Mouse (Mus musculus): ENCODE data around the gene Endov. TPM values are rescaled to one million over a fixed set of nuclear protein-coding genes. Genes with fewer than 3 reads are reported as not detected.

The Endov gene
- polyA plus RNA-seq, 1 experiment from 2014 or later, result 24.9 TPM

DNA sequence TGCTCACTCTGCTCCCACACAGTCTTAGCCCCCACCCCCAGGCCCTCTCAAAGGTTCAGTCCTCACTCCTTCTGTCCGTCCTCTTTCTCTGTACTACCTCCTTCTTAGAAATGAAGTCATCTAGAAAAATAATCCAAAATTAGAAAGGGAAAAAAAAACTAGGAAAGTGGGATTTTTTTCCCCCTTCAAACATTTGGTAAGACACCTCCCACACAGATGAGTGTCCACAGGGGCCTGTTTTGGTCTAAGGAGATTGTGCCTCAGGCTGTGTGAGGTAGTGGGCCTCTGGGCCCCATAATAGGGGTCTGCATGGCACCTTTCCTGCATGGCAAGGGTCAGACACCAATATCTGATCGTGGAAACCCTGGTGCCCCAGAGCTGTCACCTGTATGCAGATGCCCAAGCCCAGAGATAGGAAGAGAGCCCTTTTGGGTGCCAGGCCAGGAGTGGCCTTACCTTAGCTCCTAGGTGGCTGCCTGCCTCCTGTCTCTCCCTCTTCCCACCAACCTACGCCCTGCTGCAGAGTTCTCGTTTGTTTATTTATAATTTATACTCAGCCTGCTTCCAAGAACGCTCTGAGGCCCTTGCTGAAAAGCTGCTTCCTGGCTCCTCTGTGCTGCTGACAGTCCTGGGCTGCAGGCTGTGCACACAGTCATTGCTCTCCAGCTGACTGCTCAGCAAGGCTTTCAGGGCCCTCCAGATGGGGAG, 29.0 kb downstream of the Endov start:
- Histone ChIP-seq H3K27me3 (peaks cover 3% of the 10 kb centered on the region; the same call in 1 of the 2 replicates), H3K4me3 (no peak overlapping the region), H3K4me1 (peaks cover 27% of the 10 kb centered on the region), H3K9ac (replicated peaks) (no peak overlapping the region), H3K4me2 (replicated peaks) (no peak overlapping the region), H3K27ac (replicated peaks) (no peak overlapping the region), H3K36me3 (no peaks in the 10 kb centered on the region), H3K9me3 (no peaks in the 10 kb centered on the region)
- no peak for ATAC-seq (ENCODE audit: low FRiP score, low read depth)
- 81% methylated on average over 5 of the region's 5 CpGs for WGBS

- no peak overlapping the region for H3K4me3 ChIP-seq
- H3K27me3 ChIP-seq, result peaks cover 3% of the 10 kb centered on the region; the same call in 1 of the 2 replicates
- H3K9ac ChIP-seq (replicated peaks), result no peak overlapping the region
- no peak overlapping the region for H3K4me2 ChIP-seq (replicated peaks)
- H3K9me3 ChIP-seq, result no peaks in the 10 kb centered on the region
- ATAC-seq (ENCODE audit: low FRiP score, low read depth), result no peak
- H3K27ac ChIP-seq (replicated peaks), result no peak overlapping the region
- H3K36me3 ChIP-seq, result no peaks in the 10 kb centered on the region
- peaks cover 21% of the 10 kb centered on the region for H3K4me1 ChIP-seq
Measured at GRCm38 (mm10) chr11:119520713-119521063, 29.5 kb downstream of the Endov start.

- Histone ChIP-seq H3K4me1 (peaks cover 7% of the 10 kb centered on the region), H3K9me3 (no peaks in the 10 kb centered on the region), H3K4me3 (no peak overlapping the region), H3K9ac (replicated peaks) (no peak overlapping the region), H3K27me3 (peaks cover 3% of the 10 kb centered on the region; the same call in 1 of the 2 replicates), H3K27ac (replicated peaks) (no peak overlapping the region), H3K4me2 (replicated peaks) (no peak overlapping the region), H3K36me3 (no peaks in the 10 kb centered on the region)
- ATAC-seq (ENCODE audit: low FRiP score, low read depth), result no peak
- WGBS, result 83% methylated on average over 6 of the region's 6 CpGs
Measured at GRCm38 (mm10) chr11:119521920-119522710, 31.0 kb downstream of the Endov start.

DNA sequence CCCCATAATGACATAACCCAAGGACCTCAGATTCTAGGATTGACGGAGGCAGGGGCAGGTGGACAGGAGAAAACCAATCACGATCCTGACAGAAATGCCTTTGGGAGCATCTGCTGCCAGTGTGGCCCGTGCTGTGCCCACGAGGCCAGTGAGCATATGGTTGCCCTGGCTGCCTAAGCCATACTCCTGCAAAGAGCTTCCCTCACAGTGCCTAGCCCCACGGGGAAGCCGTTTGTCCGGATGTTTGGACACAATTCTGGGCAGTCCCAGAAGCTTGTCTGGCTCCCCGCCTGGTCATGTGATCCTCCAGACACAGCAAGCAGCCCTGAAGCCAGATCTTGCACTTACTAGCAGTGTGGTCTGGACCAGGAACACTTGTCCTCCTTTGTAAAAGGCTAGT, 31.6 kb downstream of the Endov start:
- ATAC-seq (ENCODE audit: low FRiP score, low read depth), result no peak
- H3K9me3 ChIP-seq, result no peaks in the 10 kb centered on the region
- H3K4me3 ChIP-seq, result no peak overlapping the region
- no peak overlapping the region for H3K9ac ChIP-seq (replicated peaks)
- H3K4me2 ChIP-seq (replicated peaks), result no peak overlapping the region
- H3K36me3 ChIP-seq, result no peaks in the 10 kb centered on the region
- peaks cover 3% of the 10 kb centered on the region; the same call in 1 of the 2 replicates for H3K27me3 ChIP-seq
- H3K4me1 ChIP-seq, result 0 out of 2 replicates have a peak, but pooled peaks cover 3% of the 10 kb centered on the region
- no peak overlapping the region for H3K27ac ChIP-seq (replicated peaks)
- WGBS, result 83% methylated on average over 8 of the region's 8 CpGs

DNA sequence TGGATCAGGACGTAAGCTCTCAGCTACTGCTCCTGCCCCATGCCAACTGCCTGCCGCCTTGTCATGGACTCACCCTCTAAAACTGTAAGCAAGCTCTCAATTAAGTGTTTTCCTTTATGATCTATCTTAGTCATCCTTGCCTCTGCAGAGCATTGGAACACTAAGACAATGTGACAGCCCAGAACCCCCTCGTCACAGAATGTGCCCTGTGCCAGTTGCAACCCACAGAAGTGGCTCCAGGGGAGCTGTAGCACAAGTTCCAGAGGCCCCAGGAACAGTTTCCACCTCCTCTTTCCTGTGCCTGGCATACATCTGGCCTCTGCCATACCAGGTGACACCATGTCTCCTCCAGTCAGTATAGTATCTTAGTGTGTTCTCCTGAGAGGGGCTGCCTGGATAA, 32.2 kb downstream of the Endov start:
- H3K9ac ChIP-seq (replicated peaks), result no peak overlapping the region
- no peak overlapping the region for H3K4me2 ChIP-seq (replicated peaks)
- H3K27ac ChIP-seq (replicated peaks), result no peak overlapping the region
- peaks cover 3% of the 10 kb centered on the region; the same call in 1 of the 2 replicates for H3K27me3 ChIP-seq
- no peaks in the 10 kb centered on the region for H3K36me3 ChIP-seq
- 84% methylated on average over 3 of the region's 3 CpGs for WGBS
- H3K9me3 ChIP-seq, result no peaks in the 10 kb centered on the region
- 0 out of 2 replicates have a peak, but pooled peaks cover 3% of the 10 kb centered on the region for H3K4me1 ChIP-seq
- ATAC-seq (ENCODE audit: low FRiP score, low read depth), result no peak
- no peak overlapping the region for H3K4me3 ChIP-seq

DNA sequence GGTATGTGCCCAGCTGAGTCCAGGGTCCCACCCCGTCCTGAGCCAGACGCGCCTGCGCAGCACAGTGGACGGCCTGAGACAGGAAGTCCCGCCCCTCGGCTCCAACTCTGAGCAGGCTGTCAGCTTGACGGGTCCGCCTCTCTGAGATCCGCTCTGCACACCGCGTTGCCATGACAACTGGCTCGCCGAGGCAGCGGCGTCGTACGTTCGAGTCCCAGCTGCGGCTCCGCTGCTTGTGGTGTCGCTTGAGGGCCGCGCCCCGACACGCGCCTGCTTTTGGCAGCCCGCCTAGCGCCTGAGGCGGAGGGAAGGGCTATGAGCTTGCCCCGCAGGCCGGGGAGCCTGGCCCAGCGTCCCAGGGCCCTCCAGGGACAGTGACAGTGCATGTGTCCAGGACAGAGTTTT, 33.4 kb downstream of the Endov start:
- Histone ChIP-seq H3K4me2 (replicated peaks) (peak overlapping the region; percentile 50), H3K4me1 (0 out of 2 replicates have a peak, but pooled peaks cover 3% of the 10 kb centered on the region), H3K9me3 (no peaks in the 10 kb centered on the region), H3K4me3 (peak overlapping the region; percentile 36), H3K27me3 (0 out of 2 replicates have a peak, but pooled peaks cover 3% of the 10 kb centered on the region), H3K27ac (replicated peaks) (0 out of 2 replicates have a peak overlapping the region, but pooled peaks have one; percentile 43), H3K9ac (replicated peaks) (peak overlapping the region; percentile 39; the same call in 1 of the 2 replicates), H3K36me3 (no peaks in the 10 kb centered on the region)
- ATAC-seq (ENCODE audit: low FRiP score, low read depth), result peak; percentile 95
- WGBS, result 2% methylated on average over 33 of the region's 33 CpGs

DNA sequence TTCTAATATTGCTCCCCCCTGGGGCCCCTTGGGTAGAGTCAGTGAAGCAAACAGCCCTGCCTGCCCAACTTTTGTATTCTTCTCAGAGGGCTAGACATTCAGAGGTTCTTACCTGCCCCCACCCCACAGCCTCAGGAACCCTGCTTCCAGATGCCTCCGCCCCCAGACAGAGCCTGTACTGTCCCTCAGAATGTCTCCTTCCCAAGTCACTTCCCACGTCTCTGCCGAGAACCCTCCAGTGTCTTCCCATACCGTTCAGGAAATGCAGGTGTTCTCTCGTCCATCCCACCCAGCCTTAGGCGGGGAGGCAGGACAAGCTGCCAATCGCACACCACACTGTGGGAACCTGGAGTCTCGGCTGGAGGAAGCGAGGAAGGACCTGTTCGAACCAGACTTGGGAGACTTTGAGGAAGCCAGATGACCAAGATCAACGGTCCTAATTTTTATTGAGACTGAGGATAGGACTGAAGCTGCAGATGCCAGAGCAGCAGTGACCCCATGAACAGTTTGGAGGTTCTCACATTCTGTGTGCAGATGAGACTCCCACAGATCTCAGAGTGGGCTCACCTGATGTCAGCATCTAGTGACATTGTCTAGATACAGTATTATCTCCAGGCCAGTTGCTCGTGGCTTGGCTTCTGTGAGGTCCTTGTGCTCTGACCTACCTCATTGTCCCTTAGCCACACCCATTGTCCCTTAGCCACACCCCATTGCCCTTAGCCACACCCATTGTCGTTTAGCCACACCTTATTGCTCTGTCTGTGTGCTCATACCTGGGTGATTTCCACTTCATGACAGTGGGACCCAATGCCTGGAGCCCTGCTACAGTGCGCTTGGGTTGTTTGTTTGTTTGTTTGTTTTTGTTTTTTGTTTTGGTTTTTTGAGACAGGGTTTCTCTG, 35.2 kb downstream of the Endov start:
- Histone ChIP-seq H3K4me3 (no peak overlapping the region), H3K36me3 (no peaks in the 10 kb centered on the region), H3K27ac (replicated peaks) (no peak overlapping the region), H3K4me2 (replicated peaks) (no peak overlapping the region), H3K27me3 (no peaks in the 10 kb centered on the region), H3K9ac (replicated peaks) (no peak overlapping the region), H3K4me1 (0 out of 2 replicates have a peak, but pooled peaks cover 3% of the 10 kb centered on the region), H3K9me3 (no peaks in the 10 kb centered on the region)
- WGBS, result 87% methylated on average over 14 of the region's 14 CpGs
- no peak for ATAC-seq (ENCODE audit: low FRiP score, low read depth)

GRCm38 (mm10) chr11:119528930-119529329, 37.8 kb downstream of the Endov start:
- no peak for ATAC-seq (ENCODE audit: low FRiP score, low read depth)

GRCm38 (mm10) chr11:119532460-119532859, 41.3 kb downstream of the Endov start:
- no peak overlapping the region for H3K4me3 ChIP-seq
- H3K4me2 ChIP-seq (replicated peaks), result no peak overlapping the region
- ATAC-seq (ENCODE audit: low FRiP score, low read depth), result no peak
- H3K9ac ChIP-seq (replicated peaks), result no peak overlapping the region
- peaks cover 7% of the 10 kb centered on the region for H3K27me3 ChIP-seq
- H3K27ac ChIP-seq (replicated peaks), result no peak overlapping the region
- no peaks in the 10 kb centered on the region for H3K9me3 ChIP-seq
- no peaks in the 10 kb centered on the region for H3K36me3 ChIP-seq
- H3K4me1 ChIP-seq, result no peaks in the 10 kb centered on the region
- 77% methylated on average over 8 of the region's 8 CpGs for WGBS

More at GRCm38 (mm10) chr11:119528930-119529329, 37.8 kb downstream of the Endov start:
- Histone ChIP-seq H3K27ac (replicated peaks) (no peak overlapping the region), H3K4me1 (0 out of 2 replicates have a peak, but pooled peaks cover 3% of the 10 kb centered on the region), H3K9ac (replicated peaks) (no peak overlapping the region), H3K9me3 (no peaks in the 10 kb centered on the region), H3K27me3 (peaks cover under 1% of the 10 kb centered on the region; the same call in 1 of the 2 replicates), H3K36me3 (no peaks in the 10 kb centered on the region), H3K4me3 (no peak overlapping the region), H3K4me2 (replicated peaks) (no peak overlapping the region)
- 69% methylated on average over 11 of the region's 11 CpGs for WGBS

DNA sequence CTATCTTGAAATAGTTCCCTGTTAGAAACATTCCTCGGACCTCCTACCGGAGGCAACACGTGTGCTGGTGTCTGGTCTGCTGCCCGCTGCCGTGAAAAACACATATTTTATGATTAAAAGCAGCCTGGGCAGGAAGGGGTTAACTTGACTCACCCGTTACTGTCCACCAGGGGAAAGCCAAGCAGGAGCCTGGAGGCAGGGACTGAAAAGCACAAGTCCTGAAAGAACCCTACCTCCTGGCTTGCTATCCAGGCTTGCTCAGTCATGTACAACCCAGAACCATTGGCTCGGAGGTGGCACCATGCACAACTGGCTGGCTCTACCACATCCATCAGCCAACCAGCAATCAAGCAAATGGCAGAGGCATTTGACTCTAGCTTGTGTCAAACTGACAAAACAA, 42.6 kb downstream of the Endov start:
- Histone ChIP-seq H3K4me1 (no peaks in the 10 kb centered on the region), H3K4me3 (no peak overlapping the region), H3K9ac (replicated peaks) (no peak overlapping the region), H3K9me3 (no peaks in the 10 kb centered on the region), H3K27me3 (peaks cover 7% of the 10 kb centered on the region), H3K36me3 (no peaks in the 10 kb centered on the region), H3K4me2 (replicated peaks) (no peak overlapping the region), H3K27ac (replicated peaks) (no peak overlapping the region)
- ATAC-seq (ENCODE audit: low FRiP score, low read depth), result no peak
- WGBS, result 74% methylated on average over 7 of the region's 7 CpGs

DNA sequence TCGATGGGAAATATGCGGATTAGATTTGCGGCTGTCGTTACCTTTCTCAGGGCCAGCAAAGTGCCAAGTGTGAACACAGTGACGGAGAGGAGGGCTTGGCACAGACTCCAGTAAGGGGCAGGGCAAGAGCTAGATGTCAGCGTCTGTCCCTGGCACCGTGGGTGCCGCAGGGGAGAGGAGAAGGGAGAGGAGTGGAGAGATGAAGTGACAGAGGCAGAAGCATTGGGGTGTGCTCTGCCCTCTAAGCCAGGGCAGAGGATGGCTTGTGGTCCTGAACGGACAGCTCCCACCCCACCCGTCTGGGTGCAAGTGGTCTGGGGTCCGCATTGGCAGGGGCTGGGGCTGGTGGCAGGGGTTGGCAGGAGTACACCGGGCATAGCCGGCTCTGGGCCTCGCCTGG, 48.8 kb downstream of the Endov start:
- no peak overlapping the region; the same call in 1 of the 2 replicates for H3K9ac ChIP-seq (replicated peaks)
- H3K27me3 ChIP-seq, result peaks cover 54% of the 10 kb centered on the region
- H3K27ac ChIP-seq (replicated peaks), result no peak overlapping the region
- ATAC-seq (ENCODE audit: low FRiP score, low read depth), result no peak
- no peaks in the 10 kb centered on the region for H3K4me1 ChIP-seq
- no peaks in the 10 kb centered on the region for H3K9me3 ChIP-seq
- 36% methylated on average over 14 of the region's 14 CpGs for WGBS
- H3K4me3 ChIP-seq, result no peak overlapping the region
- no peaks in the 10 kb centered on the region for H3K36me3 ChIP-seq
- H3K4me2 ChIP-seq (replicated peaks), result no peak overlapping the region
